Mouse (Mus musculus) embryo, embryonic 9.5 days (tissue): ENCODE measurements around the gene C1rl.
"Not testable (repeated sequence)": the region's sequence is repeated elsewhere in the genome, so short reads cannot be mapped to it uniquely, and the experiment has no call there.

Experiments
- DNase-seq: peaks from one replicate; pipeline ENCODE4 v3.0.0-alpha.2; 2017; ENCODE audit errors: extremely low spot score

The C1rl gene

DNA sequence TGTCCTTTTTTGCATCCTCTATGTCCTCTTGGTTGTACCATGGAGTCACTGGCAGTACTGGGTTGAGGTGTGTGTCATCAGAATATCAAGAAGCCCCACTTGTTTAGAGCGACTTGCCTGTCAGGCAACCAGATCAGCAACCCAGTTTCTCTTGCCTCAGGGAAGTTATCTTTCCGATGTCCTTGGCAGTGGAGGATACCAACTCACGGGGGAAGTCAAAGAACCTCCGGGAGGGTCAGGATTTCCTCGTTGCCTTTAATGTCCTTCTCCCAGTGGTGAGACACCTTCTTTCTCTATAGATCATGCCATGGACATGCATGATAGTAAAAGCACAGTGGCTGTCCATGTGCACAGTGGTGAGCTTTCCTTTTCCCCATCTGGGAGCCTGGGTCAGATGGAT lies 9.1 kb downstream of the C1rl start:
- DNase-seq: no peak

DNA sequence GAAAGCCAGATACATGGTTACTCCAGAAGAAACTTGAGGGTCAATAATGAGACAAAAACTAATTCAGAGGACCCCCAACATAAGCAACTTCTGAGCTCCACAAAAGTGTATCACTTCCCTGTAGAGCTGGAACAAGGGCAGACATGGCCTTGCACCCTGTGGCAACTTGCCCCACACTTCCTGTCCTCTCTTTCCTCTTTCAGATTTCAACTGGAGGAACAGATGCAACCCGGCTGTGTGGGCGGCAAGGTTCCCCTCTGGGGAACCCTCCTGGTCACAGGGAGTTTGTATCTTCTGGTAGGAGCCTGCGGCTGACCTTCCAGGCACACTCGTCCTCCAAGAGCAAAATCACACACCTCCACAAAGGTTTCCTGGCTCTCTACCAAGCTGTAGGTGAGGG lies 12.1 kb downstream of the C1rl start:
- DNase-seq: no peak

DNA sequence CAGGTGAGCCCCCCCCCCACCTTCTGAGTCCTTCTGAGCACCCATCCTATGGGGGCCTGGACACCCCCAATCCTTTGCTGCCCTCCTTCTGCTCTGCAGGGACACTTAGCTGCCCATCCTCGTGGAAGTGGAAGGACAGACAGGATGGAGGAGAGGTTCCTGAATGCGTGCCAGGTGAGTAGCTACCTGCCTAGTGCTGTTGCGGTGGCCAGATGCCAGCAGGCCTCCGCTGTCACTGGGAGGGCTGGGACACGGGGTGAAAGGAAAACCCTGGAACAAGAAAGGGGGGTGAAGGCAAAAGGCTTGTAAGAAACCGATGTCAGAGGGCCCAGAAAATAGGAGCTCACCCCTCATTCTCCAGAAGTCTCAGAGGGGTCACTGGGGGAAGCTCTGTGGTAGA lies 14.1 kb downstream of the C1rl start:
- no peak for DNase-seq

DNA sequence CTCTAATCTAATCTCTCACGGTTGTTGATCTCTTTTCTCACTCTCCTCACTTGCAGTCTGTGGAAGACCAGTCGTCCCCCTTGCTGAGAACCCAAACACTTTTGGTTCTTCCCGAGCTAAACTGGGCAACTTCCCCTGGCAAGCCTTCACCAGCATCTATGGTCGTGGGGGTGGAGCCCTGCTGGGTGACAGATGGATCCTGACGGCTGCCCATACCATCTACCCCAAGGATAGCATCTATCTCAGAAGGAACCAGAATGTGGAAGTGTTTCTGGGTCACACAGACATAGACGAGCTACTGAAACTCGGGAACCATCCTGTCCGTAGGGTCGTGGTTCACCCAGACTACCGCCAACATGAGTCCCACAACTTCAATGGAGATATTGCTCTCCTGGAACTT lies 15.4 kb downstream of the C1rl start:
- no peak for DNase-seq

DNA sequence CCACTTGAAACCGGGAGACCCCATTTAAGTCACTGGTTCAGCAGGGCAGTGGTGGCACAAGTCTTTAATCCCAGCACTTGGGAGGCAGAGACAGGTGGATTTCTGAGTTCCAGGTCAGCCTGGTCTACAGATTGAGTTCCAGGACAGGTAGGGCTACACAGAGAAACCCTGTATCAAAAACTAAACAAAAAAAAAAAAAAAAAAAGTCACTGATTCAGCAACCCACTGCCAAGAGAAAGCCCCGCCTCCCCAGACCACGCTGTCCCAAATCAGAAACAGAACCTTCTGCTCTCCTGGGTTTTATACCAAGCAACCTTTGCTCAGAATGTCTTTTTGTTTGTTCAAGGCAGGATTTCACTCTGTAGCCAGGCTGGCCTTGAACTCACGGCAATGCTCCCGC lies 16.3 kb downstream of the C1rl start:
- DNase-seq: not testable (repeated sequence)

DNA sequence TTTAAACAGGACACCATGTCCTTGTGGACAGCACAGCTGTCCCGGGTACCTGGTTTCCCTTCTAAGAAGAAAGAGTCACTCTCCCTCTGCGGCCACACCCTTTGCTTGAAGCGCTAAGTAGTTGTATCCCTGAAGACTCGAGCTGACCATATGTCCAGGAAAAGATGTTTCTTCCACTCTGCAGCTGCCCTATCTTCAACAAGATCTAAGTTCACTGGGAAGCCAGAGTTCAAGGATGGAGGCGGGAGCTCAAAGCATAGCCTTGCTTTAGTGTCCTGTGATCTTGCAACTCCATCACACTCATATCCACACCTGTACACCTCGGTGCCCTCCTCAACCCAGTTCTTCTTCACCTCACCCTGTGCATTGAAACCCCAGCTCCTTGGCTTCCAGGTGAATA lies 19.0 kb downstream of the C1rl start:
- no peak for DNase-seq

DNA sequence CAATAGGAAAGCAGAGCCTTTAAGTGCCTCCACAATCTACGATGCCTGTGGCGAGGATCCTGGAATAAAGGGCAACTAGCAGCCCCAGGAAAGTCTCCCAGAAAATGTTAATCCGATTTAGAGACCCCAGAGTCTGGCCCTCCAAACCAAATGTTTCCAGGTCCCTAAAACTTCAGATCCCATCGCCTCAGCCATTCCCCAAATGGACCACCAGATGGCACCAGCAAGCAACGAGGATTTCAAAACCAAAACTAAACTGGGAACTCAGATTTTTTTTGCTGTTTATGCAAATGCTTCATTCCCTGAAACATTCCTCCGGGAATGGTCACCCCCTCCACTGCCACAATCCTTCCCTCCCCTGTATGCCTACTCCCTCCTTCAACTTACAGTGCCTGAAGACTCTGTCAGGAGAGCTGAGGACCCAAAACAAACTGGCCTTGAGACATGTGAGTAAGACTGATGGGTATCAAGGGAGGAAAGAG lies 19.5 kb downstream of the C1rl start, which contains the start of gene C1ra:
TSS of gene C1ra (plus strand) at position 51 of the 482 bp plus-strand sequence.
- peak; percentile 44 for DNase-seq

DNA sequence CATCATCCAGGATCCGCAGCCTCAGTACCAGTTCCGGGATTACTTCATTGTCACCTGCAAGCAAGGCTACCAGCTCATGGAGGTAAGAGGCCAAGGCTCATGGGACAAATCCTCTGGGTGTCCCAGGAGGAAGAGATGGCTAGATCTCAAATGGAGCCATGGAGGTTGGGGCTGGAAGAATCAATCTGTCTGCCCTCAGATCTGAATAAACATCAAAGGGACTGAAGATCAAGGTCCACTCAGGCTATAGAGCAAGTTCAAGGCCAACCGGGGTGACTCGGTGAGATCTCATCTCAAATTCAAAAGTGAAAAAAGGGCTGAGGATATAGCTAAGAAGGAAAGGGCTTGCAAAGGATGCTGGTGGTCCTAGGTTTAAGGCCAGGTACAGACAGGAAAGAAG lies 24.8 kb downstream of the C1rl start:
- not testable (repeated sequence) for DNase-seq

DNA sequence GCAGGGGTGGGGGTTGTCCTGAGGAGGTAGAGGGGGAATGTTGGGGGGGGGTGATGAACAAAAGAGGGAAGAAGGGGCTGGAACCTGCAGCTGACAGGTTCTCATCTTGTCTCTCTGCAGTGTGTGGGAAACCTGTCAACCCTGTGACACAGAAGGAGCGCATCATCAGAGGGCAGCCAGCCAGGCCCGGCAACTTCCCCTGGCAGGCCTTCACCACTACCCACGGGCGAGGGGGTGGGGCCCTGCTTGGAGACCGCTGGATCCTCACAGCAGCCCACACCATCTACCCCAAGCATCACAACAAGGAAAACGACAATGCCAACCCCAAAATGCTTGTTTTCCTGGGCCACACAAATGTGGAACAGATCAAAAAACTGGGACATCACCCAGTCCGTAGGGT lies 29.2 kb downstream of the C1rl start:
- DNase-seq: not testable (repeated sequence)

DNA sequence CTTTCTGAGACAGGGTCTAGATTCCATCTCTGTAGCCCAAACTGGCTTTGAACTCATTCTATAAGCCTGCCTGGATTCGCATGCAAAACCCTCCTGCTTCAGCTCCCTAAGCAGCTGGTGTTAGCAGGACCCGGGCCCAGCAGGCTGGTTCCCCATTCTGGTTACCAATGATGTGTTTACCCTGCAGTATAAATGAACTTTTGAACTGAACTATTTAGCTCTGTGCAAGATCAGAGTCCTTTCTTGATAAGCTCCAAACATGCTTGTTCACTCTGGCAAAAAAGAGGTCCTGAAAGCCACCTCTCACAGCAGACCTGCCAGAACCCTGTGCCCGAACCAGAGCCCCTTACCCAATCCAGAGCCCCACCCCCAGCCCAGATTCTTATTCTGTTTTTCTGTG lies 35.0 kb downstream of the C1rl start:
- DNase-seq: no peak

DNA sequence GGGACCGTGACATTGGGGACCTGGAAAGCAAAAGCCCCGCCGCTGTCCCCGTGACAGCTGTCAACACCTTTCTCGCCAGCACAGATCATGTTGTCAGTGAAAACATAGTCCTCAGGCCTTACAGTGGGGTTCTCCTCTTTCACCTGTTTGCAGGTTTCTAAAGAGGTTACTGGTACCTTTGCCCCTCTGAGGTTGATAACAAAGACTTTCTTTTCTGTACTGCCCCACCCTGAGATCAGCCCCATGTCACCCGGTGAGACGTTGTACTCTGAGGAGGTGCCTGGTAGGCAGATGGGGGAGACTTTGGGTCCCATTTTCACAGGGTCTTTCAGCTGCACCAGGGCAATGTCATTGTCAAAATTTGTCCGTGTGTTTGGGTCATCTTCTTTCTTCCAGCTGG lies 38.2 kb downstream of the C1rl start:
- no peak for DNase-seq

DNA sequence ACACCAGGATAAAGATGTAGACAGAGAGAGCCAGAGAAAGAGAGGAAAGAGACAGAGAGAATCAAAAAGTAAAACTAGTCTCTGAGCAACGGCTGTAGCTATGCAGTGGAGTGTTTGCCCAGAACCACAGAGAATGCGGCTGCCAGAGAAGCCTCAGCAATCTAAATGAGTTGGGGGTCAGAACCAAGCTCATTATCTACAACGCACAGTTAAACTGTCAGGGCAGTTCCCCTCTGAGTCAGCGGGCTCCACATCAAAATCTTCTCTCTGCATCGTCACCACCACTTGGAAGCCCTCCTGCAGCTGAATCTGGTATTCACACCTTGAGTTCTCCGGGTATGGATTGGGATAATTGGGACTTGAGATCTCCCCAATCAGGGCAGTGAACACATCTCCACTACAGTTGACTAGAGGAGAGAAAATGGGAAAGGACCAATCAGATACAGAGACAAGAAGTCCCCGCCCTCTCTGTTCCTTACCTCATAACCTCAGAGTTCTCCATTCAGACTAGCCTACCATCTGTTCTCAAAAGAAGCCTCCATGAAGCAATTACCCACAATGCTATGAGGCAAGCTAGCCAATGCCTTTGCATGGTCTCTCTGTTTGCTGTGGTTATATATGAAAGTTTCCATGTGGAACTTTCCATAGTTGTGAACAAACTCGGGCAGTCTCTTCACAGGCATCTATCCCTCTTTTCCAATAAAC lies 43.4 kb downstream of the C1rl start:
- not testable (repeated sequence) for DNase-seq

DNA sequence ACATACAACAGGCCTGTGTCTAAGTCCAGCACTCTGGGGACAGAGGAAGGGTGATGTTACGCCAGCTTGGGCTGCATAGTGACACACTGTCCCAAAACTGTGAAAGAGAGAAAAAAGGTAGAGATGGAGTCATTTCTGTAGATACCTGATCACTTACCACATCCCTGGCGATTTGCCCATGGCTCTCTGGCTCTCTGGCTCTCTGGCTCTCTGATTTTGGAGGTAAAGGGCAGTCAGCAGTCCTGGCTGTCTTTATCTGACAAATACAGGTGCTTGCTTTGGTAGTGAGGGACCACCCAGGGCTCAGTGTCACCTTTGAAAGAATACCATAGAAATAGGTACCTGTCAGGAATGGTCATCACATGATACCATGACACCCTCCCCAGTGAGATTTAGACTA lies 48.3 kb downstream of the C1rl start:
- not testable (repeated sequence) for DNase-seq

DNA sequence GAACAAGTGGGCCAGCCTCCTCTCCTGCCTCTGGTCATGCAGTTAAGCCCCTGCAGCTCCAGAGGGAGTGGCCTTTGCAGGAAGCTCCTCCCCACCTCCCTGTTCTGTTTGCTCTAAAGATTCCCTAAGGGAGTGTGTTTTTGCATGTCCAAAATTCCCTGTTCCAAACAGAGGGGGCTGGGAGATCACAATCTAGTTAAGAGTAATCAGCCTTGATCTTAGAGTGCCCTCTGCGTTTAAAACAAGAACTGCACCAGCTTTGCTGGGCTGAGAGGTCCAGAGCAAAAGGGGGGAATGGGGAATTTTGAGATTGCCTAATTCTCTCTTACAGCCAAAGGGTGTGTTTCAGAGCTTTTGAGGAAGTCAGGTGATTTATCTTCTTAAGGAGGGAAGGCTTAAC lies 49.4 kb downstream of the C1rl start, which contains the start of gene C1s1:
TSS of gene C1s1 (minus strand) at position 76 of the 400 bp plus-strand sequence.
- DNase-seq: peak; percentile 5

DNA sequence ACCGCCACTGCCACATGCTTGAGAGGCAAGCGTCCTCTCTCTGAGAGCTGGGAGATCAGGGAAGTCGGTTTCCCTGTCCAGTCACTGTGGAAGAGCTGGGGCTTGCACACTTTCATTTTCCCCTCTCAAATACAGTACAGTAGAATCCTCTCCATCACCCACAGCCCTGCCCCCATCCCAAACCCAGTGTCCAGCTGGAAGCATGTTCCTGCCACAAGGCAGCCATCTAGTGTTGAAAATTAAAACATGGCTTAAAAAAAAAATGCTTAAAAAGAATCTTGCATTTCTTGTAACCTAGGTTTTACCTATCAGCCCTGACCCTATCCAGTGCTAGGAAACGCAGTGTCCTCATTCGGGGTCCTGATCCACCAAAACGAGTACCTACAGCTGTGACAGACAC lies 51.6 kb downstream of the C1rl start:
- no peak for DNase-seq

DNA sequence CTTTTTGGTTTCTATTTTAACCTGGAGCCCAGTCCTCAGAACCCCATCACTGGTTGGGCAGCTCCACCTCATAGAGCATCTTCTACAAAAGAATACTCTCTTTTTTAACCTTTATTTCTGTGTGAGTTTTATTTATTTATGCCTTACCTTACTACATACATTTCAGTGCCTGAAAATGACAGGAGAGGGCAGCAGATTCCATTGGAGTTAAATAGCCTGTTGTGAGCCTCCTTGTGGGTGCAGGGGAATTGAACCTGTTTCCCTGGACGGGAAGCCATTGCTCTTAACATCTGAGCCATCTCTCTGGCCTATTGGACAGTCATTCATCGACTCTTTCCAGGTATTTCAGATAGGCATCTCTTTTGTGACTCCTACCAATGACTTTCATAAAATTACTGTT lies 52.5 kb downstream of the C1rl start:
- no peak for DNase-seq

DNA sequence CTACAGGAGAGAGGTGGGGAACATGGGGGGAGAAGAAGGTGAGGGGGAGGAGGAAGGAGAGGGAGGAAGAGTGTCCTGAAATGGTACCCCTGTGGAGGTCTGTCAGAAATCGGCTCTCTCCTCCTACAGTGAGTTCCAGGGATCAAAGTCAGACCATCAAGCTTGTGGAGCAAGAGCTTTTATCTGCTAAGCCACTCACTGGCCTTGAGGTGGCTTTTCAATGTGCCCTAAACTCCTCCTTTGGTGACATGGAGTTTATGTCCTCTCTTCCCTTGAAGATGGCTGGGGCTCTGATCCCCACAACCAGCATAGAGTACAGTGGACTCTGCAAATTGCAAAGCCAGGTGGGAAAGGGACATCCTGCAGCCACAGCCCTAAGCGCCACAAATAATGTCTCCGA lies 55.1 kb downstream of the C1rl start:
- DNase-seq: not testable (repeated sequence)

DNA sequence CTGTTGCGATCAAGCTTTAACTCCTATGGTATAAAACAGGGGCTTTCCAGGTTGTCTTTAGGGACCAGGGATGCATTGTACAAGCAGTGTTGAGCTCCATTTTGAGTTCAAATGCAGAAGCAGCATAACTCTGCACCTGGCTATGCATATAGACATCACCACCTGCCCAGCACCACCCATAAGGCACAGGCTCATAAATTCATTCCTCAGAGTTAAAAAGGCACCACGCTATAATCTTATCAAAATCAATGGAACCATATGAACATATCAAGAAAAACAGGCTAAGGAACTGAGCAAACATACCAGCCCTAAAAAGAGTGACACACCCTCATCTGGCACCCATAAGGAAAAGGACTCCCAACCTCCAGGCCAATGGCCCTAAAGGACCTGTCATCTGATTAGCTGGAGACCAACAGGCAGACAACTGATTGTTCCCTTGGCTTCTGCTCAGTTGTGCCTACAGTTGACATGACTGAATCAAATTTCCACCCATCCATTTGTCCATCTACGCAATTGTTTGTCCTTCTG lies 56.2 kb downstream of the C1rl start:
- DNase-seq: no peak

DNA sequence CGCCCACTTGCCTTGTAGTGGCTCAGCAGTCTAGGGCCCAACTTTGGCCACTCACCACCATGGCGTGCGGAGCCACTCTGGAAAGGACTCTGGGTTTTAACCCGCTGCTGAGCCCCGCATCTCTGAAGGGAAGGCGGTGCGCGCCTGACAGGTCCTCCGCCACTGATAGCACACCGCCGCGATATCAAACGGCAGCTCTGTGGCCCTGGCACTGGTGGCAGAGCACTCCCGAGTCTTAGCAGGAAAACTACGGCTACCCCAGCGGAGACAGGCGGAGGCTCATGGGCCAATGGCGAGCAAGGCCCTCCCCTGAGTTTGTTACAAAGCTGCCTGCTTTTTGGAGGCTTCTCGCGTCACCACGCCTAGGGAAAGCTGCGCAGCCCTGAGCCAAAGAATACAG lies 59.9 kb downstream of the C1rl start:
- no peak for DNase-seq

DNA sequence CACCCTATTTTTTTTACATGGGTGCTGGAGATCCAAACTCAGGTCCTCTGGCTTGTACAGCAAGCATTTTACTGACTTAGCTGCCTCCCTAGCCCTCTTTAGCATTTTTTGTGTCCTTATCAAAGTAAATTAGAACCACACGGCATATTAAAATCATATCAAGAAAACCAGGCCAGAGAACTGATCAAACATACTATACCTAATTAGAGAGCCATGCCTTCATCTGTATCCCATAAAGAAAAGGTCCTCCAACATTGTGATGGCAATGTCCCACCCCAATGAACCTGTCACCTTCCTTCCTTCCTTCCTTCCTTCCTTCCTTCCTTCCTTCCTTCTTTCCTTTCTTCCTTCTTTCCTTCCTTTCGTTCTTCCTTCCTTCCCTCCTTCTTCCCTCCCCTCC lies 63.0 kb downstream of the C1rl start:
- DNase-seq: not testable (repeated sequence)
